Mouse (Mus musculus) cerebellum, adult 2 months (tissue): ENCODE data around the gene Kat14.

Experiments used
- CTCF ChIP-seq: fragments of 200-500 bp; IDR thresholded peaks from 2 replicates; pipeline ENCODE4 v1.5.1; 2011; ENCODE audit warnings: low read depth, mild to moderate bottlenecking, control low read depth, low read length, moderate library complexity, borderline replicate concordance; ENCODE audit not compliant: insufficient read depth
- POLR2A ChIP-seq: fragments of 200-500 bp; IDR thresholded peaks from 2 replicates; pipeline ENCODE4 v1.6.1; 2011; ENCODE audit warnings: low read length, control low read depth, borderline replicate concordance; ENCODE audit not compliant: insufficient read depth

DNA sequence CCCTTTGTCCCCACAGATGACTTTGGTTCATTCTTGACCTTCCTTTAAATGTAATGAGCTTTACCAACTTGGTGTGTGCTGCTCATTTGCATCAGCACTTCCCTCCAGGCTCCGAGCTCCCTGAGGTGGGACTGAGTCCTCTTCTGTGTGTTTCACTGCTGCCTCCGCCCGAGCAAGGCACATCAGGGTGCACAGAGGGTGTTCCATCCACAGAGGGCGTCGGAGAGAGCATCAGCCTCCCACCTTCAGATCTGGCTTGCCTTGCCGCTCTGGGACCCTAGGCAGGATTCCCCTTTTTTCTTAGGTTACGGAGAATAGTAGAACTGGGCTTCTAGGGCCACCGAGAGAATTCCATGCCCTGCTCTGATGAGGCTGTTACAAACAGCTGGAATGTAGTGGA is 48.1 kb downstream of the Kat14 start:
- TF ChIP-seq CTCF, result no peak
- TF ChIP-seq POLR2A, result no peak
